Mouse (Mus musculus): ENCODE measurements around the gene Smurf1. TPM values are rescaled to one million over a fixed set of nuclear protein-coding genes. Genes with fewer than 3 reads are reported as not detected.

Gene Smurf1
- polyA plus RNA-seq, 1 experiment from 2014 or later: 20.1 TPM

DNA sequence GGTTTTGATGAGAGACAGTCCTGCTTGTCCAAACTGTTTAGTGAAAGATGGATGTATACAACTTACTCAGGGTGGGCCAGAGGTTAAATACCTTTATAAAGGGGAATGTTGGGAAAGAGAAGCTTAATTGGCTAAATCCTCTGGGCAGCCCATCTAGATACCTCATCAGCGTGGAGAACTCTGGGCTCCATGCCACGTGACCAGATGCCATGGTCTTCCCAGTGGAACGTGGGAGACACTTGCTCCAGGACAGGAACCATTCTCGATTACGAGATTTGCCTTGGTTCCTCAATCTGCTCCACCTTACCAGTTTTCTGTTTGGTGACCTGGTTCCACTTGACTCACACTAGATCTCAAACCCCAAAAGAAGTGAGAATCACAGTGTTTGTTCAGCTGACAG is 116.9 kb downstream of the Smurf1 start:
- no peak overlapping the region for H3K4me2 ChIP-seq (ENCODE audit: low read depth, severe bottlenecking)
- no peaks in the 10 kb centered on the region for H3K9me3 ChIP-seq (ENCODE audit: control insufficient read depth, low read length)
- no peak overlapping the region for H3K4me3 ChIP-seq (ENCODE audit: low read depth, low read length)
- no peak overlapping the region for H3K9ac ChIP-seq (ENCODE audit: low read length)
- DNase-seq (ENCODE audit: low spot score) (no peak), ATAC-seq (ENCODE audit: insufficient number of reproducible peaks, low FRiP score, low TSS enrichment, low read depth) (no peak)
- no peaks in the 10 kb centered on the region for H3K27me3 ChIP-seq (ENCODE audit: control insufficient read depth, insufficient read depth, low read length)
- H3K36me3 ChIP-seq (ENCODE audit: control insufficient read depth, insufficient read depth, low read length): peaks cover 49% of the 10 kb centered on the region
- H3K27ac ChIP-seq (replicated peaks; ENCODE audit: low read depth, low read length): no peak overlapping the region
- WGBS: 93% methylated on average over 5 of the region's 5 CpGs
- no peaks in the 10 kb centered on the region for H3K4me1 ChIP-seq (ENCODE audit: control insufficient read depth, insufficient read depth, low read length)

GRCm38 (mm10) chr5:144845352-144845751 is 120.3 kb downstream of the Smurf1 start:
- H3K36me3 ChIP-seq (ENCODE audit: control insufficient read depth, insufficient read depth, low read length): peaks cover 45% of the 10 kb centered on the region
- H3K27me3 ChIP-seq (ENCODE audit: control insufficient read depth, insufficient read depth, low read length): no peaks in the 10 kb centered on the region
- ATAC-seq (ENCODE audit: insufficient number of reproducible peaks, low FRiP score, low TSS enrichment, low read depth) (no peak), DNase-seq (ENCODE audit: low spot score) (no peak)
- H3K4me3 ChIP-seq (ENCODE audit: low read depth, low read length): no peak overlapping the region
- no peak overlapping the region for H3K27ac ChIP-seq (replicated peaks; ENCODE audit: low read depth, low read length)
- no peak overlapping the region for H3K9ac ChIP-seq (ENCODE audit: low read length)
- no peaks in the 10 kb centered on the region for H3K9me3 ChIP-seq (ENCODE audit: control insufficient read depth, low read length)
- no peak overlapping the region for H3K4me2 ChIP-seq (ENCODE audit: low read depth, severe bottlenecking)
- H3K4me1 ChIP-seq (ENCODE audit: control insufficient read depth, insufficient read depth, low read length): no peaks in the 10 kb centered on the region
- WGBS: 96% methylated on average over 20 of the region's 20 CpGs

- Histone ChIP-seq H3K9me3 (ENCODE audit: control insufficient read depth, low read length) (no peaks in the 10 kb centered on the region), H3K27ac (replicated peaks; ENCODE audit: low read depth, low read length) (no peak overlapping the region), H3K9ac (ENCODE audit: low read length) (no peak overlapping the region), H3K36me3 (ENCODE audit: control insufficient read depth, insufficient read depth, low read length) (peaks cover 44% of the 10 kb centered on the region), H3K4me1 (ENCODE audit: control insufficient read depth, insufficient read depth, low read length) (no peaks in the 10 kb centered on the region), H3K4me3 (ENCODE audit: low read depth, low read length) (no peak overlapping the region), H3K27me3 (ENCODE audit: control insufficient read depth, insufficient read depth, low read length) (no peaks in the 10 kb centered on the region), H3K4me2 (ENCODE audit: low read depth, severe bottlenecking) (no peak overlapping the region)
- DNase-seq (ENCODE audit: low spot score): peak; percentile 41
- ATAC-seq (ENCODE audit: insufficient number of reproducible peaks, low FRiP score, low TSS enrichment, low read depth): no peak
- WGBS: 94% methylated on average over 3 of the region's 3 CpGs
Measured at GRCm38 (mm10) chr5:144836100-144836499, 129.5 kb downstream of the Smurf1 start.

DNA sequence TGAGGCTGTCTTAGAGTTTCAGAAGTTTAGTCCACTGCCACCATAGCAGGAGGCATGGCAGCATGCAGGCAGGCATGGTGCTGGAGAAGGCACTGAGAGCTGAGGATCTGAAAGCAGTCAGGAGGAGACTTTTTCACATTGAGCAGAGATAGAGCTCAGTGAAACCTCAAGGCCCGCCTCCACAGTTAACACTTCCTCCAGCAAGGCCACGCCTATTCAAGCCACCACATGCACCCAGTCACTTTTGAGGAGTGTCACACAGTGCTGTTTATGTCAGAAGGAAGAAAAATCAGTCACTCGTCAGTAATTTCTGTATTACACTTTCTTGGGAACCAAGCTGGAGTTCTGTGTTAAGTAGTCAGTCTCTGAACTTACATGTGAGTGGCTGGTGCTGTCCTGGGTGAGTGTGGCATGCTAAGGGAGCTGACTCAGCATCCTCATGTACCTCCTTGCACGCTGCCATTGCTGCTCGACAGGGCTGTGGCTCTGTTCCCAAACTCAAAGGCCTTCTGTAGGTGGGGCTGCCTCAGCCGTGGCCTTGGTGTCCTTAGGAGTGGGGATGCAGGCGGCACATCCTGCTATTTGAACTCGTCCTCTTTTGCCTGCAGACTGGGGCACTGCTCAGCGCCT is 133.7 kb downstream of the Smurf1 start:
- DNase-seq (ENCODE audit: low spot score): no peak
- Histone ChIP-seq H3K9ac (ENCODE audit: low read length) (no peak overlapping the region), H3K4me3 (ENCODE audit: low read depth, low read length) (no peak overlapping the region), H3K4me2 (ENCODE audit: low read depth, severe bottlenecking) (no peak overlapping the region), H3K36me3 (ENCODE audit: control insufficient read depth, insufficient read depth, low read length) (peaks cover 58% of the 10 kb centered on the region), H3K27me3 (ENCODE audit: control insufficient read depth, insufficient read depth, low read length) (no peaks in the 10 kb centered on the region), H3K9me3 (ENCODE audit: control insufficient read depth, low read length) (no peaks in the 10 kb centered on the region), H3K4me1 (ENCODE audit: control insufficient read depth, insufficient read depth, low read length) (no peaks in the 10 kb centered on the region), H3K27ac (replicated peaks; ENCODE audit: low read depth, low read length) (no peak overlapping the region)
- 90% methylated on average over 9 of the region's 9 CpGs for WGBS
- ATAC-seq (ENCODE audit: insufficient number of reproducible peaks, low FRiP score, low TSS enrichment, low read depth): no peak

DNA sequence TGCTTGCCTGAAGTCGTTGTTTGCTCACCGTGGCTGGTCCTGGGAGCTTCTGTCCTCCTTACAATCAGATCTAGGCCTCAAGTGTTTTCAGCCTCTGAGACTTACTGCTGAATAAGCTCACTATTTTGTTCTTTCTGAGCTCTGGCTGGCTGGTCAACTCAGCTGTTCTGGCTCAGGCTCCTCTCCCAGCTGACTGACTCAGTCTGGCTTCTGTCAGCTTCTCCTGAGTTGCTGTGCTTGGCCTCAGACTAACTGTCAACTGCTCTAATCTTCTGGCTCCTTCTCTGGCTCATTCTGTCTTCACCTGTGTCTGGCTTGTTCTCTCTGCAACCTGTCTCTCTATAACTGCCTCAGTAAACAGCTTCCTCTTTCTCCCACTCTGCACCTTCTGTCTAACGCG is 136.0 kb downstream of the Smurf1 start:
- DNase-seq (ENCODE audit: low spot score) (no peak), ATAC-seq (ENCODE audit: insufficient number of reproducible peaks, low FRiP score, low TSS enrichment, low read depth) (no peak)
- Histone ChIP-seq H3K27me3 (ENCODE audit: control insufficient read depth, insufficient read depth, low read length) (no peaks in the 10 kb centered on the region), H3K4me1 (ENCODE audit: control insufficient read depth, insufficient read depth, low read length) (no peaks in the 10 kb centered on the region), H3K4me3 (ENCODE audit: low read depth, low read length) (no peak overlapping the region), H3K27ac (replicated peaks; ENCODE audit: low read depth, low read length) (no peak overlapping the region), H3K9me3 (ENCODE audit: control insufficient read depth, low read length) (no peaks in the 10 kb centered on the region), H3K4me2 (ENCODE audit: low read depth, severe bottlenecking) (no peak overlapping the region), H3K9ac (ENCODE audit: low read length) (no peak overlapping the region), H3K36me3 (ENCODE audit: control insufficient read depth, insufficient read depth, low read length) (peaks cover 58% of the 10 kb centered on the region)
- WGBS: 98% methylated on average over 4 of the region's 4 CpGs

DNA sequence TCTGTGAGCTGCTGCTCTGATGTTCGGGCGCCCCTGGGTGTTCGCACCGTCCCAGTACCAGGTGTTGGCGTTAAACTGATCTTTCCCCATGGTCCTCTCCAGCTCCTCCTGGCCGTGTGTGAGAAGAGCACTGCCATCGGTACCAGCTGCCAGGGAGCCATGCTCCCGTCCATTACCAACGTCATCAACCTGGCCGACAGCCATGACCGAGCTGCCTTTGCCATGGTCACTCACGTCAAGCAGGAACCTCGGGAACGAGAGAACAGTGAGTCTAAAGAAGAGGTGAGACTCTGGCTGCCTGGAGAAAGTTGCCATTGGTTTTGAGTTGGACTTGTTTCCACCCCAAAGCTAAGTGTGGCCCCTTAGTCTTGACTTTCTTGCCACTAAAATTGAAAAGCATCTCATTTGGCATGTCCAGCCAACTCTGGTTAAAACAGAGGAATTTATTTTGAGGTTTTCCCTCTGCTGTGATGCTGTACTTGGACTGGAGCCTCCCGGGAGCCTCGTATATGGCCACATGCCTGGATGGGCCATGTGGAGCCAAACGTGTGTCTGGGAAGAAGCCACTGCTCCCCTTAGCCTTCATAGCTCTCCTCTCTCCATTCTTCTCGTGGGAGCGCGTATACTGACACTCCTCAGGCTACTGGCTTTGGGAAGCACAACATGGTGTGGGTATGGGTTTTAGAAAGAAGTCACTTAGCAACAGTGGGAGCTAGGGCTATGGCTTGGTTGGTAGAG is 137.1 kb downstream of the Smurf1 start:
- no peak overlapping the region for H3K4me2 ChIP-seq (ENCODE audit: low read depth, severe bottlenecking)
- H3K27ac ChIP-seq (replicated peaks; ENCODE audit: low read depth, low read length): no peak overlapping the region
- H3K36me3 ChIP-seq (ENCODE audit: control insufficient read depth, insufficient read depth, low read length): peaks cover 62% of the 10 kb centered on the region
- H3K9ac ChIP-seq (ENCODE audit: low read length): no peak overlapping the region
- DNase-seq (ENCODE audit: low spot score) (no peak), ATAC-seq (ENCODE audit: insufficient number of reproducible peaks, low FRiP score, low TSS enrichment, low read depth) (no peak)
- H3K4me3 ChIP-seq (ENCODE audit: low read depth, low read length): no peak overlapping the region
- H3K9me3 ChIP-seq (ENCODE audit: control insufficient read depth, low read length): no peaks in the 10 kb centered on the region
- no peaks in the 10 kb centered on the region for H3K27me3 ChIP-seq (ENCODE audit: control insufficient read depth, insufficient read depth, low read length)
- WGBS: 94% methylated on average over 20 of the region's 20 CpGs
- no peaks in the 10 kb centered on the region for H3K4me1 ChIP-seq (ENCODE audit: control insufficient read depth, insufficient read depth, low read length)

Small RNAs within 50 kb of the gene (microRNA-seq; reads per million reads assigned to microRNA genes)
- not detected for gene Mir7039

Other genes starting within 250 kb of the Smurf1 start
- 0.20 and 0.37 TPM in 2 replicates for gene Tmem130, start 204.0 kb downstream of the Smurf1 start, polyA plus RNA-seq (2014; fragmentation: Nextera tagmentation; extraction: Ambion mirVana)
- 105 and 113 TPM in 2 replicates for gene Trrap, start 198.1 kb downstream of the Smurf1 start, polyA plus RNA-seq (2014; fragmentation: Nextera tagmentation; extraction: Ambion mirVana)
- gene Gm4871, start 66.9 kb upstream of the Smurf1 start, polyA plus RNA-seq (2014; fragmentation: Nextera tagmentation; extraction: Ambion mirVana): not detected in 2 replicates
- not detected in 2 replicates for gene 1700018F24Rik, start 77.1 kb upstream of the Smurf1 start, polyA plus RNA-seq (2014; fragmentation: Nextera tagmentation; extraction: Ambion mirVana)
- gene Arpc1a, start 118.0 kb upstream of the Smurf1 start, polyA plus RNA-seq (2014; fragmentation: Nextera tagmentation; extraction: Ambion mirVana): 148 and 152 TPM in 2 replicates
- gene Kpna7, start 118.2 kb upstream of the Smurf1 start, polyA plus RNA-seq (2014; fragmentation: Nextera tagmentation; extraction: Ambion mirVana): 0.13 and 0.14 TPM in 2 replicates
- 90.5 and 101 TPM in 2 replicates for gene Arpc1b, start 148.4 kb upstream of the Smurf1 start, polyA plus RNA-seq (2014; fragmentation: Nextera tagmentation; extraction: Ambion mirVana)
- 140 and 151 TPM in 2 replicates for gene Pdap1, start 174.4 kb upstream of the Smurf1 start, polyA plus RNA-seq (2014; fragmentation: Nextera tagmentation; extraction: Ambion mirVana)
- gene Bud31, start 174.5 kb upstream of the Smurf1 start, polyA plus RNA-seq (2014; fragmentation: Nextera tagmentation; extraction: Ambion mirVana): 286 and 287 TPM in 2 replicates
- 15.1 TPM in 2 replicates for gene Ptcd1, start 201.3 kb upstream of the Smurf1 start, polyA plus RNA-seq (2014; fragmentation: Nextera tagmentation; extraction: Ambion mirVana)
- gene Cpsf4, start 201.4 kb upstream of the Smurf1 start, polyA plus RNA-seq (2014; fragmentation: Nextera tagmentation; extraction: Ambion mirVana): 39.8 and 40.6 TPM in 2 replicates
- gene Atp5j2, start 226.2 kb upstream of the Smurf1 start, polyA plus RNA-seq (2014; fragmentation: Nextera tagmentation; extraction: Ambion mirVana): 568 and 582 TPM in 2 replicates
- 5.9 and 8.4 TPM in 2 replicates for gene Zkscan14, start 236.0 kb upstream of the Smurf1 start, polyA plus RNA-seq (2014; fragmentation: Nextera tagmentation; extraction: Ambion mirVana)
- 21.2 and 23.6 TPM in 2 replicates for gene Zkscan5, start 238.7 kb upstream of the Smurf1 start, polyA plus RNA-seq (2014; fragmentation: Nextera tagmentation; extraction: Ambion mirVana)